Mouse (Mus musculus) midbrain, embryonic 10.5 days (tissue): ENCODE results near the gene Pcyt1b. TPM values are rescaled to one million over a fixed set of nuclear protein-coding genes. Genes with fewer than 3 reads are reported as not detected.

Experiments
- DNase-seq: peaks from one replicate; pipeline ENCODE4 v3.0.0-alpha.2; 2017; ENCODE audit warnings: low spot score
- H3K27ac ChIP-seq: fragments of 300-500 bp; sonication (generic); replicated peaks from 2 replicates; pipeline ENCODE4 v1.5.1; 2016; ENCODE audit warnings: mild to moderate bottlenecking
- H3K27me3 ChIP-seq: fragments of 300-500 bp; sonication (generic); 2 replicates; pipeline ENCODE4 v1.6.1; 2016; ENCODE audit warnings: low read depth, mild to moderate bottlenecking; ENCODE audit not compliant: poor library complexity, severe bottlenecking
- H3K36me3 ChIP-seq: fragments of 300-500 bp; sonication (generic); 2 replicates; pipeline ENCODE4 v1.6.1; 2016; ENCODE audit warnings: mild to moderate bottlenecking, moderate library complexity
- H3K4me1 ChIP-seq: fragments of 300-500 bp; sonication (generic); 2 replicates; pipeline ENCODE4 v1.6.1; 2016
- H3K4me3 ChIP-seq: fragments of 300-500 bp; sonication (generic); 2 replicates; pipeline ENCODE4 v1.5.1; 2016; ENCODE audit warnings: mild to moderate bottlenecking, moderate library complexity
- H3K9me3 ChIP-seq: fragments of 300-500 bp; sonication (generic); replicated peaks from 2 replicates; pipeline ENCODE4 v1.6.1; 2016; ENCODE audit warnings: mild to moderate bottlenecking
- WGBS: fragments of 180-500 bp; shearing (Covaris S2); methylation state at CpG from one replicate; pipeline ENCODE4 v1.1.7; 2016; 5-methylcytosine and 5-hydroxymethylcytosine counted together
- polyA plus RNA-seq: library from polyadenylated mRNA; unstranded; fragments of >200 nt; fragmentation: Nextera tagmentation; extraction: Ambion mirVana; gene quantifications from 2 replicates; pipeline ENCODE4 v1.2.1, GENCODE M21; 2016

The Pcyt1b gene
- polyA plus RNA-seq, 1 experiment from 2014 or later: 4.1 TPM

DNA sequence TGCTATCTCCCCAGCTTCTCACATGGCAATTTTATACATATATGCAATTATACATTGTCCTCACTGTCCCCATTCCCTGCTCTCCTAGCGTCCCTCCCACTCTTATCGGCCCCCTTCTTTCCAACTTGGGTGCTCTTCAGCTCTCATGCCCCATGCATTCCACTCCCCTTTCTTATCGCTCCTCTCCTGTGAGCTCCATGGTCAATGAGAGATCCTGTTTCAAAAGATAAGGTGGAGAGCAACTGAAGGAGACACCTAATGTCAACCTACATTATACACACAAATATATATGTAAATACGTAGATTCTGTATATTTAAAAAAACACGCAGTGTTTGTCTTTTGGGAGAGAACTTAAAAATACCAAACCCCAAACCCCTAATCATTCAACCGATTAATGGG lies 95.9 kb downstream of the Pcyt1b start:
- no peaks in the 10 kb centered on the region for H3K36me3 ChIP-seq
- WGBS: 90% methylated on average over 6 of the region's 6 CpGs
- no peaks in the 10 kb centered on the region for H3K4me1 ChIP-seq
- H3K4me3 ChIP-seq: no peak overlapping the region
- no peak for DNase-seq
- peaks cover 5% of the 10 kb centered on the region; the same call in 1 of the 2 replicates for H3K27me3 ChIP-seq
- no peaks in the 10 kb centered on the region for H3K9me3 ChIP-seq
- no peak overlapping the region for H3K27ac ChIP-seq

DNA sequence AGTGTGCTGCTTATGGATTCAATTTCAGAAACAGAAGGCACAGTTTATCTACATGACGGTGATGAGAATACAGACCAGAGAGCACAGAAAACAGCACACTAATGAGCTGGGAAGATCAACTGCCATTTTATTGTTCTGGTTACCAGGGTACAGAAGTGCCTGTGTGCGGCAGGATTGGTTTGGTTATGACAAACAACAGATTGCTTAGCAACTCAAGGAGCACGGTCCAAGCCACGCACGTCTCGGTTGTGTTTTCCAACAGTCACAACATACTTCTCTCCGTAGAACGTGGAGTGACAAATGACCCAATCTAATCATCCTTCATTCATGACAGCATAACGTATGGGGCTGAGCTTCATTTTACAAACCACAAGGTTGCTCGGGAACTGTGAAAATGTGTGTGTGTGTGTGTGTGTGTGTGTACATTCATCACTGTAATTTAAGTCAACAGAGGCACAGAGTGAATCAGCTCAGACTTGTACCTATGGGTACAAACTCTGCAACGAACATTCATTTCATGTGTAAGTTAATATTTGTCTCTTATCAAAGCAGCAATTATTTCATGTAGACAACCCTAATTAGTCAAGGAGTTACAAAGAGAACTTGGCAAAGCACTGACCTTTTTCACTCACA lies 100.7 kb downstream of the Pcyt1b start:
- H3K4me3 ChIP-seq: no peak overlapping the region
- peaks cover 29% of the 10 kb centered on the region for H3K27me3 ChIP-seq
- no peak overlapping the region for H3K27ac ChIP-seq
- H3K4me1 ChIP-seq: no peaks in the 10 kb centered on the region
- DNase-seq: no peak
- 89% methylated on average over 11 of the region's 11 CpGs for WGBS
- no peaks in the 10 kb centered on the region for H3K36me3 ChIP-seq
- H3K9me3 ChIP-seq: no peaks in the 10 kb centered on the region

DNA sequence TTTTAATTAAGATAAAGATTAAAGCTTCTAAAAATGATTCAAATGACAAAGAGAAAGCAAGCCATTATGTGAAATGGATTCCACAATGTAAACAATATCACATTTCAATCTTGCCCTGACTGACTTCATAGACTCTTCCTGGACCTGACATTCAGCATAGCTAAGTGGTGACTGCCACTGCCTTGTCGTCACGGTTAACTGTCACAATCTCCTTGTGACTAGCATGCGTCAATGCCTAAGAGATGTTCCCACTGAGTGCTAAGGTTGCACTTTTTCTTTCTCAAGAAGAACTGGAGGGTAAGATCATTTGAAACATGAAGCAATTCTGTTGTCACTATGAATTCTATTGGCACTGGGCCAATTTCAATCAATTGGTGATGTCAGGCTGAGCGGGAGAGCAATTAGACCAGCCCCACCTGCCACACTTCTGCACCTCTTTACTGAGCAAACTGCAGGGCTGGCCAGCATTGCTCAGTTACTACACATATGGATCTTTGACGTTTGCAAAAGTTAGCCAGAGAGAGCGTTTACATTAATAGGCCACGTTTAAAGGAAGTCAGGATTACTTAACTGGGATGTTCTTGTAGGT lies 102.3 kb downstream of the Pcyt1b start:
- H3K36me3 ChIP-seq: no peaks in the 10 kb centered on the region
- peaks cover 30% of the 10 kb centered on the region for H3K27me3 ChIP-seq
- no peaks in the 10 kb centered on the region for H3K4me1 ChIP-seq
- H3K9me3 ChIP-seq: no peaks in the 10 kb centered on the region
- DNase-seq: no peak
- WGBS: 84% methylated on average over 7 of the region's 7 CpGs
- no peak overlapping the region for H3K4me3 ChIP-seq
- H3K27ac ChIP-seq: no peak overlapping the region

DNA sequence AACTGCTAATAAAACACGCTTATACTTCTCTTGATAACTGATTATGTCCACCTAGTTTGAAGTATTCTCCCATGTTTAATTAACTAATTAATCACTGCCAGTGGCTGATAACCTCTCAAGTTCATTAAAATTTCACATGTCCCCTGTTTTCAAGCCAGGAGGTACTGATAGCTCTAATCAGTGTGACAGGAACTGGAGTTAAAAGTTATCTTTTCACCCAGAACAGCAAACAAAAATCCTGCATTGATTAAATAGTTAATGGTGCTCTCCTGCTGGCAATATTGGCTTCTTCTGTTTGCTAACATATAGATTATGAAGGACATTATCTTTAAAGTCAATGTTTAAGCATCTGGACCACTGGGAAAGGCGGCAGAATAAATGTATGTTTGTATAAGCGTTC lies 106.1 kb downstream of the Pcyt1b start:
- H3K27me3 ChIP-seq: peaks cover 22% of the 10 kb centered on the region
- no peak overlapping the region for H3K27ac ChIP-seq
- H3K9me3 ChIP-seq: no peaks in the 10 kb centered on the region
- 89% methylated on average over 3 of the region's 3 CpGs for WGBS
- no peak overlapping the region for H3K4me3 ChIP-seq
- no peaks in the 10 kb centered on the region for H3K4me1 ChIP-seq
- no peaks in the 10 kb centered on the region for H3K36me3 ChIP-seq
- no peak for DNase-seq

DNA sequence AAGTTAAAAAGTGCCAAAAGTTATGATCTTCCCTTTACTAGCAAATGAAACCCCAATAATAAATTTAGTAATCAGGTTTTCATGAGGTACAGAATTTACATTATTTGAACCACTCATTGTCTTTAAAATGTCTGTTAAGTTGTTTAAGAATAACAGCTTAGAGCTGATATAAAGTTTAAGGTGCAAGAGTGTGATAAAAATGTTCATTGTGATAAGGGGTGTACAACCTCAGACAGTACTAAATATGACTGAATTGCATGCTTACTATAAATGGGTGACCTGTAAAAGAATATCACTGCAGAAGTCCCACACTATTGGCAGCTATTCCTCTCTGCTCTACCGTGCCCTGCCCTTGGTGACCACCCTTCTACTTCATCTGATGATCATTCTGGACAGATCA lies 134.9 kb downstream of the Pcyt1b start:
- Histone ChIP-seq H3K27ac (no peak overlapping the region), H3K9me3 (no peaks in the 10 kb centered on the region), H3K27me3 (0 out of 2 replicates have a peak, but pooled peaks cover 7% of the 10 kb centered on the region), H3K4me1 (no peaks in the 10 kb centered on the region), H3K36me3 (no peaks in the 10 kb centered on the region), H3K4me3 (no peak overlapping the region)
- DNase-seq: no peak
- WGBS: 81% methylated on average over 1 of the region's 1 CpGs

DNA sequence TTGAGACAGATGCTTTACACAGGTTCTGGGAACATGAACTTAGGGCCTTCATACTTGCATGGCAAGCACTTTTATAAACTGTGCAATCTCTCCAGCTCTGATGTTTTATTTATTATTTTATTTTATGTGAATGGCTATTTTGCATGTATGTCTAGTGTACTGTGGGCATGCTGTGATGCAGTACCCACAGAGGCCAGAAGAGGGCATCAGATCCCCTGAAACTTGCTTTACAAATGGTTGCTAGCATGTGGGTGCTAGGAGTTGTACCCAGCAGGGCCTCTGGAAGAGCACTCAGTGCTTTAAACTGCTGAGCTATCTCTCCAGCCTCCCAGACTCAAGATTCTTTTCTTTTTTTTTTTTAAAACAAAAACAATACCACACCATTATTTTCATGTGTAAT lies 138.5 kb downstream of the Pcyt1b start:
- Histone ChIP-seq H3K9me3 (no peaks in the 10 kb centered on the region), H3K4me3 (no peak overlapping the region), H3K36me3 (no peaks in the 10 kb centered on the region), H3K27ac (no peak overlapping the region), H3K4me1 (no peaks in the 10 kb centered on the region), H3K27me3 (no peaks in the 10 kb centered on the region)
- DNase-seq: peak; percentile 25

Other genes with a start within 250 kb of the Pcyt1b start
- gene Pola1, start 22.7 kb upstream of the Pcyt1b start, polyA plus RNA-seq: 21.2 and 21.7 TPM in 2 replicates
- 58.6 and 68.9 TPM in 2 replicates for gene Pdk3, start 177.3 kb downstream of the Pcyt1b start, polyA plus RNA-seq